Mouse (Mus musculus): ENCODE measurements around the gene Wdr75. TPM values are rescaled to one million over a fixed set of nuclear protein-coding genes. Genes with fewer than 3 reads are reported as not detected.

Wdr75 gene
- polyA plus RNA-seq, 1 experiment from 2014 or later: 58.7 TPM

DNA sequence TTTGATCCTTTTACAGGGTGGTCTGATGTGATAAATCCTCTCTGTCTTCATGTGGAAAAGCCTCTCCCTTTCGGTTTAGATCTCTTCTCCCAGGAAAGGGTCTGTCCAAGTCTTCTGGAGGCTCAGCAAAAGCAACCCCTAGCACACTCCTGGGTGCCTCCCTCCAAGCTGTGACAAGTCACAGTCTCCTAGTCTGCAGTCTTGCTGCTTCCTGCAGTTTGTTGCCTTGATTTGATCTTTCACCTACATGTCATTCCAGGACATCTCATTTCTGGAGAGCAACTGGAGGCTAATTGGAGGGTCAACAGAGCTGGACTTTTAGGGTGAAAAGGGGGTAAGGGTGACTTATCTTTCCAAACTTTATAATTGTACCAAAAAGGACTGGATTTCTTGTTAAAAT lies 70.3 kb downstream of the Wdr75 start:
- 0 out of 2 replicates have a peak overlapping the region, but pooled peaks have one; percentile 35 for H3K9ac ChIP-seq (replicated peaks; ENCODE audit: low read length)
- 0 out of 2 replicates have a peak, but pooled peaks have one; percentile 27 for ATAC-seq (ENCODE audit: low FRiP score, low TSS enrichment)
- peaks cover 52% of the 10 kb centered on the region for H3K4me1 ChIP-seq (ENCODE audit: insufficient read depth, low read length)
- H3K27me3 ChIP-seq (ENCODE audit: insufficient read depth, low read length): no peaks in the 10 kb centered on the region
- no peaks in the 10 kb centered on the region for H3K9me3 ChIP-seq (ENCODE audit: low read length)
- no peak overlapping the region for H3K4me2 ChIP-seq (replicated peaks; ENCODE audit: low read depth, low read length)
- H3K36me3 ChIP-seq (ENCODE audit: insufficient read depth, low read length): no peaks in the 10 kb centered on the region
- WGBS: 9% methylated on average over 1 of the region's 1 CpGs
- H3K27ac ChIP-seq (ENCODE audit: low read length): peak overlapping the region; percentile 89
- H3K4me3 ChIP-seq (ENCODE audit: low read length): no peak overlapping the region

DNA sequence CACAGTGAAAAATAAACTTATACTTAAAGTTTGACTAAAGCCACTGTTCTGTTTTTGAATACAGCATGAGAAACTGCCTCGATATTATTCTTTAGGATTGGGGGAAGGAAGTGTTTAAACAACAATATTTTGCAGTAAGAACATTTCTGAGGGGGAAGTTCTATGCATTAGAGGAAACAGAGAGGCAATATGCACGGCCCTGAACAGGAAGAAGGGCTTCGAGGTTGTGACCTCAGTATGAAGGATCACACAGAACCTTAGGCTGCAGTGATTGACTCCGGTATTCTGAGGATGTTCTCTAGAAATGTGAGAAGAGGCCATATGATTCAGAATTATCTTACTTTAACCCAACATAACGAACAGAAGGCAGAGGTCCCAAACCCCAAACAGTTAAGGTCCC lies 70.8 kb downstream of the Wdr75 start:
- peaks cover 52% of the 10 kb centered on the region for H3K4me1 ChIP-seq (ENCODE audit: insufficient read depth, low read length)
- no peak overlapping the region for H3K9ac ChIP-seq (replicated peaks; ENCODE audit: low read length)
- H3K4me3 ChIP-seq (ENCODE audit: low read length): no peak overlapping the region
- no peaks in the 10 kb centered on the region for H3K27me3 ChIP-seq (ENCODE audit: insufficient read depth, low read length)
- H3K36me3 ChIP-seq (ENCODE audit: insufficient read depth, low read length): no peaks in the 10 kb centered on the region
- ATAC-seq (ENCODE audit: low FRiP score, low TSS enrichment): 0 out of 2 replicates have a peak, but pooled peaks have one; percentile 16
- no peaks in the 10 kb centered on the region for H3K9me3 ChIP-seq (ENCODE audit: low read length)
- peak overlapping the region; percentile 89 for H3K27ac ChIP-seq (ENCODE audit: low read length)
- H3K4me2 ChIP-seq (replicated peaks; ENCODE audit: low read depth, low read length): no peak overlapping the region
- WGBS: 39% methylated on average over 5 of the region's 5 CpGs

DNA sequence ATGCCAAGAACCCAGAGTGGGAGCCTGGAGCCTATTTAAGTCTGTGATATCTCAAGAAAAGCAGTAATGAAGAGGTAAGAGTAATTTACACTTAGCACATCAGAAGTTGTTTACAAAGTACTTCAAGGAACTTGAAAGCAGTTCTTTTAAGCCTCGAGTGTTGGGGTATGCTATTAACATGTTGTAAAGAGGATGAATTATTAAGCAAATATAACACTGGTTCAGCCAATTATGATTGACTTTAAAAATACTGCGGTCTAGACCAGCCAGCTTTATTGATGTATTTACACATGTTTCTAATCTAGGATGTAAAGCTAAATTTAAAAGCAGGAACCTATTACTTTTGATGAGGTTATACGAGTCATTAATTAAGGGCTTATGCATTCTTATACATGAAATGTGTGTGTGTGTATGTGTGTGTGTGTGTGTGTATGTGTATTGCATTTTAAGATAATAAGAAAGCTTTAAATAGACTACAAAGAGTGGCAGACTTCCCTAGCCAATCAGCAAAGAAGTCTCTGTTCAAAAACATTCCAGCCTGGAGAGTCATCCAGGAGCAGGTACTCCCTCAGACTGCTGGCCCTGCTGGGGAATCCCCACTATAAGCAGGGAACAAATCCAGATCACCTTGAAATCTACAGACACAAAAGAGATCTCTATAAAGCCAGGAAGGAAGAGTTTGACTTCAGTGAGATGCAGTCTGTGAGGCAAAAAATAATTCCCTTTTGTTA lies 71.5 kb downstream of the Wdr75 start:
- peaks cover 52% of the 10 kb centered on the region for H3K4me1 ChIP-seq (ENCODE audit: insufficient read depth, low read length)
- H3K27me3 ChIP-seq (ENCODE audit: insufficient read depth, low read length): no peaks in the 10 kb centered on the region
- H3K9ac ChIP-seq (replicated peaks; ENCODE audit: low read length): no peak overlapping the region
- WGBS: 36% methylated on average over 3 of the region's 3 CpGs
- ATAC-seq (ENCODE audit: low FRiP score, low TSS enrichment): peak; percentile 25; the same call in 1 of the 2 replicates
- H3K36me3 ChIP-seq (ENCODE audit: insufficient read depth, low read length): no peaks in the 10 kb centered on the region
- H3K27ac ChIP-seq (ENCODE audit: low read length): peak overlapping the region; percentile 77
- H3K9me3 ChIP-seq (ENCODE audit: low read length): no peaks in the 10 kb centered on the region
- H3K4me2 ChIP-seq (replicated peaks; ENCODE audit: low read depth, low read length): no peak overlapping the region
- no peak overlapping the region for H3K4me3 ChIP-seq (ENCODE audit: low read length)

DNA sequence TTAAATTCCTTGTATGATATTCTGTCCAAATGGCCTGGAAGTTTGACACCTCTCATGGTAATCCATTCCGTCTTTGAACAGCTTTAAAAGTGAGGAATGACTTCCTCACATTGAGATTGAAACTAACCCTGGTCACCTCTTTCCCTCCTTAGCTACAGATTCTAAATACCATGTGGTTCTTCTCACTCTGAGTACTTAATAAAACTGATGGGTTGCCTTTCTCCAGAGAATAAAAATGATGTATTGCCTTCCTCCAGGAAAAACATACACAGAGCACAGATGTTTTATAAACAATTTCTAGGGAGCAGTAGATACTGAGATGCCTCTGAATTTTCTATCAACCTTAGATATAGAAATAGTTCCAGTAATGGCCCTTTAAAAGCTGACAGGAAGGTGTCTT lies 73.1 kb downstream of the Wdr75 start:
- H3K4me2 ChIP-seq (replicated peaks; ENCODE audit: low read depth, low read length): no peak overlapping the region
- peak; percentile 55; the same call in 1 of the 2 replicates for ATAC-seq (ENCODE audit: low FRiP score, low TSS enrichment)
- no peak overlapping the region for H3K9ac ChIP-seq (replicated peaks; ENCODE audit: low read length)
- 23% methylated on average over 1 of the region's 1 CpGs for WGBS
- peak overlapping the region; percentile 84 for H3K27ac ChIP-seq (ENCODE audit: low read length)
- peaks cover 52% of the 10 kb centered on the region for H3K4me1 ChIP-seq (ENCODE audit: insufficient read depth, low read length)
- no peaks in the 10 kb centered on the region for H3K36me3 ChIP-seq (ENCODE audit: insufficient read depth, low read length)
- no peak overlapping the region for H3K4me3 ChIP-seq (ENCODE audit: low read length)
- no peaks in the 10 kb centered on the region for H3K27me3 ChIP-seq (ENCODE audit: insufficient read depth, low read length)
- no peaks in the 10 kb centered on the region for H3K9me3 ChIP-seq (ENCODE audit: low read length)

DNA sequence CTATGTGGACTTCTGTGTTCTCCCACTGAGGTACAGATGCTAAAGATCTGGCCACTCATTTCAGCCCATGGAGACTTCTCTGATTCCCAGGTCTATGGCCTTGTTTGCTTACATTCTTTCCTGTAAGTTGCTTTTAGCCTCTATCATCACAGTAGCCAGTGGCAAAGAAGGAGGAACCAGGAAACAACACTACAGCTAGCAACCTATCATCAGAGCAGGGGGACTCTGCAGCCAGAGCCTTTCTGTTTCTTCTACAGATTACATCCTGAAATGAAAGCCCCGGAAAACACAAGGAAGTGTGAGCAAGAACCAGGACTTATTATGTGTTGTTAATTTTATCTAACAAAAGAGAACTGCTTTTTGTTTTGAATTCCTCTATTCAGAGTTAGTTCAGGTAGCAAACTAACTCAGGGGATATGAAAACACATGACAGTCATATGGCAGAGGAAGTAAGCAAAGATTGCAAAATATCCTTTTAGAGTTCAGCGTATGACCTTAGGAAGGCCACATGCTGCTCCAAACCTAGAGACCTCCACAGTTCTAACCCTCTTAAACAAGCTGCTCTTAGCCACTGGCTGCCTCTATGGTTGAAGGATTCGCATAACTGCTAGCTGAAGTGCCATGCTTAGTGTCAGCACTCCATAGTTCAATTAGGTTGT lies 73.6 kb downstream of the Wdr75 start:
- 53% methylated on average over 3 of the region's 3 CpGs for WGBS
- H3K9me3 ChIP-seq (ENCODE audit: low read length): no peaks in the 10 kb centered on the region
- no peak overlapping the region for H3K9ac ChIP-seq (replicated peaks; ENCODE audit: low read length)
- ATAC-seq (ENCODE audit: low FRiP score, low TSS enrichment): no peak
- no peaks in the 10 kb centered on the region for H3K36me3 ChIP-seq (ENCODE audit: insufficient read depth, low read length)
- H3K4me1 ChIP-seq (ENCODE audit: insufficient read depth, low read length): peaks cover 52% of the 10 kb centered on the region
- H3K4me3 ChIP-seq (ENCODE audit: low read length): no peak overlapping the region
- H3K27ac ChIP-seq (ENCODE audit: low read length): peak overlapping the region; percentile 84
- H3K4me2 ChIP-seq (replicated peaks; ENCODE audit: low read depth, low read length): no peak overlapping the region
- no peaks in the 10 kb centered on the region for H3K27me3 ChIP-seq (ENCODE audit: insufficient read depth, low read length)

Other genes starting within 250 kb of the Wdr75 start
- not detected in 2 replicates for gene Gm5269, start 95.1 kb downstream of the Wdr75 start, polyA plus RNA-seq (2015; fragmentation: Nextera tagmentation; extraction: Ambion mirVana)
- gene Slc40a1, start 131.4 kb downstream of the Wdr75 start, polyA plus RNA-seq (2015; fragmentation: Nextera tagmentation; extraction: Ambion mirVana): 111 and 113 TPM in 2 replicates

All from kidney, embryonic 16.5 days (tissue).